Mouse (Mus musculus): Measurements from ENCODE around the gene Elp6.

Elp6 gene

DNA sequence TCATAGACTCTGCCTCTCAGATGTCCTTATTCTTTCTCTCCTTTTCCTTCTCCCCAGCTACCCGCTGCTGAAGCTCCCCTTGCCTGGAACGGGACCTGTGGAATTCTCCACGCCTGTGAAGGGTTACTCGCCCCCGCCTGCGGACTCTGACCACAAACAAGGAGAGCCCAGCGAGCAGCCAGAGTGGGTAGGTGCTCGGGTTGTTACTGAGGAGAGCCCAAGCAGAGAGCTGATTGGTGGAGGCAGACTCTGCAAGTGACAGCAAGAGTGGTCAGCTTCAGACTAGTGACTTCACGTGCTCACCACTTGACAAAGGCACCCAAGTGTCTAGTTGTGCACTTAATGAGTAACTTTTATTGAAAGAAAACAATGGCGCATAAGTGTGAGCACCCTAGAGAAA, 57.4 kb downstream of the Elp6 start:
- no peak for DNase-seq

DNA sequence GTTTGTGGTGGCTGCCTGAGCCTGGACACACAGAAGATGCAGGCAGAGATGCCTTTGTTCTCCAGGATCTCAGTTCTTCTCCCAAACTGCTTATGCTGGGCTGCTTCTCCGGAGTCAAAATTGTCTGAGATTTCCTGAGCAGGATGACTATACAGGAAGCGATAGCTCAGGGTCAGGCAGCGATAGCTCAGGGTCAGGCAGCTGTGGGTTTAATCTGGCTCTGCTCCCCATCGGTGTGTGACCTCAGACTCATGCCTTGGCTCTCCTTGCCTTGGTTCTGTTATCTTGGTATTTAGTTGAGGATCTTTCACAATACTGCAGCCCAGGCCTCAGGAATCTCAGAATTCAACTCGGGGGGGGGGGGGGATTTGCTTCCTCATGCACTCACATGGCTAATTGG, 61.8 kb downstream of the Elp6 start:
- DNase-seq = peak in 1 of 2 experiments; percentile 26

DNA sequence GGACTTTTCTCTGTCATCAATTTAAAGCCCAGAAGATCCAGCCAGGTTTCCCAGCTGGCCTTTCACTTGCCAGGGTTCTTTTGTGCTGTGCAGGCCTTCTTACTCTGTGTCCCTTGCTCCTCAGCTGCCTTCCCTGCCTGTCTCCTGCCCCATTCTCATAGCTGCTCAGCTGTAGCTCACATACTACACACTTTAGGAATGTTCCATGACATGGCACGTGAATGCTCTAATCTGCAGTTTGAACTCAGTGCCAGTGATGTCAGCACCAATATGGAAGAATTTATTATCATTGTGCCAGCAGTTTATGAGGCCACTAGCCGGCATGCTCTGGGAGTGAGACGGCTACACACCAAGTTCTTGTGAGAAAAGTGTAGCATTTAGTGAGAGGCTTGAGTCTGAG, 64.9 kb downstream of the Elp6 start:
- DNase-seq = no peak

All from kidney, postnatal 4 days (tissue).